Mouse (Mus musculus) limb, embryonic 10.5 days (tissue): Measurements from ENCODE around the gene Iqsec1. TPM values are rescaled to one million over a fixed set of nuclear protein-coding genes. Genes with fewer than 3 reads are reported as not detected.
A peak's percentile ranks its signal among the peaks of the same experiment; 100 is the strongest.

Experiments used
- DNase-seq: peaks from one replicate; pipeline ENCODE4 v3.0.0-alpha.2; 2017; ENCODE audit warnings: low spot score
- H3K27ac ChIP-seq: fragments of 300-500 bp; sonication (generic); 2 replicates; pipeline ENCODE4 v1.5.1; 2016; ENCODE audit warnings: mild to moderate bottlenecking
- H3K27me3 ChIP-seq: fragments of 300-500 bp; sonication (generic); 2 replicates; pipeline ENCODE4 v1.6.1; 2016; ENCODE audit warnings: low read depth, mild to moderate bottlenecking; ENCODE audit not compliant: poor library complexity, severe bottlenecking
- H3K36me3 ChIP-seq: fragments of 300-500 bp; sonication (generic); 2 replicates; pipeline ENCODE4 v1.6.1; 2016; ENCODE audit warnings: mild to moderate bottlenecking, moderate library complexity
- H3K4me1 ChIP-seq: fragments of 300-500 bp; sonication (generic); 2 replicates; pipeline ENCODE4 v1.6.1; 2016
- H3K4me3 ChIP-seq: fragments of 300-500 bp; sonication (generic); 2 replicates; pipeline ENCODE4 v1.5.1; 2016; ENCODE audit warnings: mild to moderate bottlenecking, moderate library complexity
- H3K9me3 ChIP-seq: fragments of 300-500 bp; sonication (generic); replicated peaks from 2 replicates; pipeline ENCODE4 v1.6.1; 2016; ENCODE audit warnings: mild to moderate bottlenecking
- WGBS: fragments of 180-500 bp; shearing (Covaris S2); methylation state at CpG from one replicate; pipeline ENCODE4 v1.1.7; 2016; 5-methylcytosine and 5-hydroxymethylcytosine counted together
- polyA plus RNA-seq: library from polyadenylated mRNA; unstranded; fragments of >200 nt; fragmentation: Nextera tagmentation; extraction: Ambion mirVana; gene quantifications from 2 replicates; pipeline ENCODE4 v1.2.1, GENCODE M21; 2016

The Iqsec1 gene
- polyA plus RNA-seq, 1 experiment from 2014 or later: 6.7 TPM

DNA sequence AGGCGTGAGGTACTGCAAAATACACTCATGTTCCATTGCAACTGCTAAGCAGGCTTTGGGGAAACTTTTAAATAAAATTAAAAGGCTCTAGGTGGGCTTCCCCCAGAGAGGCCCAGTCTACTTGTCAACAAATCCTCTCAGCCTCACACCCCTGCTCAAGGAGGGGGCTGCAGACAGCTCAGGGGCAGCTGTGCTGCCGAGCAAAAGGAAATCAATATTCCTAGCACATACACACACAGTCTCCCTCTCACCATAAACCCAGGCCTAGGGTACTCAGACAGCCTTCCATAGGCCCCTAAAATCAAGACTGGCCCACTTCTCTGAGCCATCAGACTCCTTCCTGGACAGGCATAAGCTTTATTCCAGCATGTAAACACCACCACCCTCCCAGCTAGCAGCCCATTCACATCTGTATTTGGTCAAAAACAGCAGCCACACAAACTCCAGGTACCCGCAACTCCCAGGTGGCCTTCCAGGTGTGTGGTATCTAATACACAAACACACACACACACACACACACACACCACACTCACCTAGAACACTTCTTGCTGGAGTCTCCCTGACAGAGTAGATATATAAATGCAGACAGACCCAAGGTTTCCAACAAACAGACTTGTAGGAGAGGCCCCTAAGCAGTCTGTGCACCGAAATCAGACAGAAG, 273.1 kb downstream of the Iqsec1 start:
- H3K27me3 ChIP-seq: no peaks in the 10 kb centered on the region
- H3K36me3 ChIP-seq: 0 out of 2 replicates have a peak, but pooled peaks cover 2% of the 10 kb centered on the region
- peaks cover 65% of the 10 kb centered on the region for H3K4me1 ChIP-seq
- H3K27ac ChIP-seq: peak overlapping the region; percentile 92
- H3K4me3 ChIP-seq: peak overlapping the region; percentile 71
- WGBS: 57% methylated on average over 4 of the region's 4 CpGs
- no peaks in the 10 kb centered on the region for H3K9me3 ChIP-seq
- DNase-seq: no peak

DNA sequence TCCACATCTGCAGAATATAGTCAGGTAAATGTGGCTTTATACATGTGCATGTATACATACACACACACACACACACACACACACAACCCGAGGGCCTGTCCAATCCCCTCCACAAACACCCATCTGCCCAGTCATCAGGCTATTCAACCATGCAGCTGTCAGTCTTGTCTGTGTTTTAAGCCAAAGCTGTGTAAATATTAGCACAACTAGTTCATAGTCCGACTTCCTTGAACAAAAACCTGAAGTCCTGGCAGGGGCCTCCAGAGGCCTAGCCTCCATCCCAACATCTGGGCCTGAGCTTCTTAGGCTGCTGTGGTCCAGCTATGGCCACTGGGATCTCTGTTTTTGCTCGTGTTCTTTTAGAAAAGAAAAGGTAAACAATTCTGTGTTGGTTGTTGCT, 274.8 kb downstream of the Iqsec1 start:
- 76% methylated on average over 3 of the region's 3 CpGs for WGBS
- no peaks in the 10 kb centered on the region for H3K9me3 ChIP-seq

DNA sequence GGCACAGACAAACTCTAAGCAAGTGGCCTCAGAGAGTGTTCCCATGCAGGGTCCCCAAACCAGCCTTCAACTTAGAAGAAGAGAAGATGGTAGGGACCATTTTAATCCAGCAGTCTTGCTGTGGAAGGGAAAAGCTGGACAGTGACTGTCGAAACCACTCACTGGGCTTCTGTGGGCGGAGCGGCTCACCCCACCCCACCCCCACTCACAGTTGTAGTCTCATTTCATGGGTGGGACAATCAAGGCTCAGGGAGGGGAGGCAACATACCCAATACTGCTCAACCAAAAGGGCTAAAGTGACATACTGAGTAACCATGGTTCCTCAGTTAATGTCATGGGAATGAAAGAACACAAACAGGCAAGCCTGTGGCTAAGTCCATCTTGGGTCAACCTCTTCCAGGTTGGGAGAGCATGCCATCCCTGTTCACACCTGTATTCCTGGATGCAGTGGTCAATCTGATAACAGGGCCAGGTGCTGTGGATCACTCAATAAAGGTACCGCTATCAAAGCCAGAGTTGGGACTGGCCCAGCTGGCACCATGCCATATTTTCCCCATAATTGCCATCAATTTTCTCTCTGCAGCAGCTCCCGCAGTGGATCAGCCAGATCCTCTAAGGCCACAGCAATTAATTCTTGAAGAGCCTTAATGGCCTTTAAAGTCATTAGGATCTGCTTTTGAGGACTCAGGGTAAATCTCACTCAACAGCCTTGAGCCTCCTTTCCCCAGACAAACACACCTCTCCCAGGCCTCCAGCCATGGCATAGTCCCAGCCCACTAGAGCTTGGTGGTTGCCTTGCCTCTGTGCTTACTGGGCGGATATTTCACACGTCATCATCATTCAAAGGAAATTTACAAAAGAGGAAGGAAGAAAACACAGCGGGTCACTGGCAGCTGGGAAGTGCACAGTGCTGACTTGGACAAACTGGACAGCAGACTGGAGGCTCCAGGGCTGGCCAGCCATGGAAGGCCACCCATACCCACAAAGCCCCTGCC, 275.7 kb downstream of the Iqsec1 start:
- peak overlapping the region; percentile 62 for H3K27ac ChIP-seq
- H3K4me3 ChIP-seq: no peak overlapping the region
- H3K9me3 ChIP-seq: no peaks in the 10 kb centered on the region
- WGBS: 76% methylated on average over 8 of the region's 8 CpGs
- H3K4me1 ChIP-seq: peaks cover 64% of the 10 kb centered on the region
- DNase-seq: no peak
- no peaks in the 10 kb centered on the region for H3K27me3 ChIP-seq
- H3K36me3 ChIP-seq: 0 out of 2 replicates have a peak, but pooled peaks cover 2% of the 10 kb centered on the region

More for the DNA sequence above, 274.8 kb downstream of the Iqsec1 start:
- DNase-seq: no peak
- Histone ChIP-seq H3K27me3 (no peaks in the 10 kb centered on the region), H3K27ac (no peak overlapping the region), H3K4me1 (peaks cover 64% of the 10 kb centered on the region), H3K4me3 (no peak overlapping the region), H3K36me3 (0 out of 2 replicates have a peak, but pooled peaks cover 2% of the 10 kb centered on the region)

DNA sequence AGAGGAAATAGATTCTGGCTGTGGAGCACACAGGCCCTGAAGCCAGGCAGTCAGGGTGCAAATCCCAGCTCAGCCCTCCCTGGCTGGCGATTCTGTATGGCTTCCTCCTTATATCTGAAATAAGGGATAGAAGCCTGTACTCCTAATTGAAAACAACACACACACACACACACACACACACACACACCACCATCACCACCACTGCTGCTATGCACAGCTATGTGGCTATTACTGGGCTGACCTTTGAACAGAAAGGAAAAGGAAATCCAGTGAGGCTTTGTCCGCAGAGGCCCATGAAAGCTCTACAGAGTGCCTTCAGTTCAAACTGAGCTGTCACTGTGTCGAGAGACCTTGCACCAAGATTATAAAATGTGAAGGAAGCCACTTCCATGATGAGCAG, 276.4 kb downstream of the Iqsec1 start:
- peaks cover 64% of the 10 kb centered on the region for H3K4me1 ChIP-seq
- H3K27me3 ChIP-seq: no peaks in the 10 kb centered on the region
- 0 out of 2 replicates have a peak, but pooled peaks cover 2% of the 10 kb centered on the region for H3K36me3 ChIP-seq
- WGBS: 74% methylated on average over 3 of the region's 3 CpGs
- no peaks in the 10 kb centered on the region for H3K9me3 ChIP-seq
- H3K27ac ChIP-seq: peak overlapping the region; percentile 62
- no peak for DNase-seq
- no peak overlapping the region for H3K4me3 ChIP-seq

DNA sequence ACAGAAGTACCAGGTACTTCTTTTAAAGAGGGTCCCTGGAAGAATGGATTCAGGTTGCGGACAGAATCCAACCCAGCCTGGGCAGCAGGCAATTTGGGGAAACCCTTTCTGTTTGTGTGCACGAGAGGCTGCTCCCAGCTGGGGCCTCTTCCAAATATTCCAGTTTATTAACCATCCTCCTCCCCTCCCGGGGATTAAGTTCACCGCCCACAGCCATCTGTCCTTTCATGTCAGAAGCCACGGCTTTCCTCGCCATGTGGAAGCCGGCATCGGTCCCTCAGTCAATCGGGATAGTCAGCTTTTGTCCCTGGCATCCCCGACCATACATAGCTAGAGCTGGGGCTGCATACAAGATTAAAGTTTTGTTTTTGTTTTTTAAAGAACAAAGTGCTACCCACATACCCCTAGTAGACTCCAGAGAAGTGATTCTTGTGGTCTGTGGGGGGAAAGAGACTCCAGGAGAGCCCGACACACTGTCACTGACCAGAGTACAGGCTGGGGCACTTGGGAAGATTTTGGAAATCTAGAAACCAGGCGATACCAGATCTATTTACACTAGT, 276.9 kb downstream of the Iqsec1 start:
- H3K27ac ChIP-seq: peak overlapping the region; percentile 62; the same call in 1 of the 2 replicates
- no peaks in the 10 kb centered on the region for H3K9me3 ChIP-seq
- no peaks in the 10 kb centered on the region for H3K27me3 ChIP-seq
- WGBS: 70% methylated on average over 12 of the region's 12 CpGs
- no peak overlapping the region for H3K4me3 ChIP-seq
- H3K36me3 ChIP-seq: 0 out of 2 replicates have a peak, but pooled peaks cover 2% of the 10 kb centered on the region
- DNase-seq: no peak
- H3K4me1 ChIP-seq: peaks cover 61% of the 10 kb centered on the region

DNA sequence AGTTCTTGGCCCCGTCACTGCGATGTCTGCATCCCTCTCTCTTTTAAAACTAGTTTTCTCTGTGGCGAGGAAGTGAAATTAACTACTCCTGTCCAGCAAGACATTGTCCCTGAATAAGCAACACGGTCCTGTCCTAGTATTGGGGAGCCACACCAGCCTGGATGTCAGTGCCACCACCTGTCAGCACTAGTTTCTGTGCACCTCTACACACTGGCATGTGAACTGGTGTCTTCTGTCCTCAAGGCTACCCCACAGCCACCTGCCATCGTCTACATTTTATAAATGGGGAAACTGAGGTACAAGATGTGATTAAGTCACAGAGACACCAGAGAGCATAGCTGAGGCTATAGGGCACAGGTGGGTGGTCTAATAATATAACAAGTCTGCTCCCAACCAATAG, 277.7 kb downstream of the Iqsec1 start:
- WGBS: 90% methylated on average over 5 of the region's 5 CpGs

DNA sequence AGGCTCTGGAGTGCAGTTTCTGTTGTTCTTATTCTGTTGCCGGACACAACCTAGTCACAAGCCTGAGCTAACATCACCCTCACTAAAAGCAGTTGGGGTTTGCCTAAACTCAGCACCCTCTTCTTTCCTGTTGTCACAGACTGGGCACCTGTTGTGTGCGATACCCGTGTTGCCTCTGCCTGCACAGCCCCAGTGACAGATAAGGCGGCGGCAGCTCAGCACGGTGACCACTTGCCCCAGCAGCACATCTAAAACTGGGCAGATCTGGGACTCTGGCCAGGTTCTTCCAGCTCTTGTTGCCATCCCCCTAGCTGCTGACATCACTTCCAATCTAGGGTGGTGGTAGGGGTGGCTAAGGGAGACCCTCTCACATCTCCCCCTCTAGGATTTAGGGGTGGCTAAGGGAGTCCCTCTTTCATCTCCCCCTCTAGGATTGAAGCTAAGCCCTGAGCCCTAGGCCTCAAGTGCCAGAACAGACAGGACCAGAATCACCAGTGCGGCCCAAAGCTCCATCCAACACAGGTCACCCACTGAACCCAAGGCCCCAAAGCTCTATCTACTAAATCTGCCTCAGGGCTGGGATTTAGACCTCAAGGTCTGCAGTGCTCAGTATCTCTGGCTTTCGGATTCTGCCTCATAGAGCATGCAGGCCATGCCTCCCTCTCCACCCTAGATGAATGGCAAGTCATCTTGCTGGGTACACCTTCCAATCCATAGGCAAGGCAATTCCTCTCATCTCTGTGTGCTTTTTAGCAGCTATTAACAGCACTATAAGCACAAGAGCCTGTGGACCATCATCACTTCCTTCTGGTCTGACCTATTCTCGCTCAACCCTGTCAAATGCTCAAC, 278.3 kb downstream of the Iqsec1 start:
- peaks cover 52% of the 10 kb centered on the region for H3K4me1 ChIP-seq
- 0 out of 2 replicates have a peak overlapping the region, but pooled peaks have one; percentile 9 for H3K27ac ChIP-seq
- no peak for DNase-seq

More for the DNA sequence above, 277.7 kb downstream of the Iqsec1 start:
- Histone ChIP-seq H3K27ac (no peak overlapping the region), H3K36me3 (0 out of 2 replicates have a peak, but pooled peaks cover 2% of the 10 kb centered on the region), H3K4me1 (peaks cover 58% of the 10 kb centered on the region), H3K9me3 (no peaks in the 10 kb centered on the region), H3K4me3 (no peak overlapping the region), H3K27me3 (no peaks in the 10 kb centered on the region)
- no peak for DNase-seq

DNA sequence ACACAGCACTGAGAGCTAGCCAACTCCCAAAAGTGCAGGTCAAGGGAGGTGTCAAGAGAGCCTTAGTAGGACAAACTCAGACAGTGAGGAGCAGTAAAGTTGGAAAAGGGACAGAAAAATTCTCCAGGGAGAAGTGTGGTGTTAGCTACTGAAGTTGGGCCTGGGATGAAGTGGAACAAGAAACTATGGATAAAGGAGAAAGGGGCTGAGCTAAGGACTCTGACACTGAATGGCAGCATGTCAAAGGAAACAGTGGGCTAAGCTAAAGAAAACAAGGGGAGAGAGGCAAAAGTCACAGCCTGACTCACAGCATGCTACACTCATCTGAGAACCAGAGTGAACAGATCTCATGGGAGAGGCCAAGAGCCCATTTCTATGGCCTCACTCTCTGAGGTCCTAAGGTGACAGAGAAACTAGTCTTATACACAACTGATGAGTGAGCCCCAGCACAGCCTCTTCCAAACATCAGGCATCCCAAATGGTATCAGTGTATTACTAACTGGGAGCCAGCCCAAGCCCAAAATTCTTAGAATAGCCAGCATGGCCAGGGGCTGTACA, 280.3 kb downstream of the Iqsec1 start:
- Histone ChIP-seq H3K9me3 (no peaks in the 10 kb centered on the region), H3K27ac (no peak overlapping the region), H3K4me3 (no peak overlapping the region), H3K4me1 (peaks cover 57% of the 10 kb centered on the region), H3K36me3 (0 out of 2 replicates have a peak, but pooled peaks cover under 1% of the 10 kb centered on the region), H3K27me3 (no peaks in the 10 kb centered on the region)
- DNase-seq: no peak

More for the DNA sequence above, 278.3 kb downstream of the Iqsec1 start:
- Histone ChIP-seq H3K9me3 (no peaks in the 10 kb centered on the region), H3K27me3 (no peaks in the 10 kb centered on the region), H3K4me3 (no peak overlapping the region), H3K36me3 (0 out of 2 replicates have a peak, but pooled peaks cover 2% of the 10 kb centered on the region)
- 93% methylated on average over 9 of the region's 9 CpGs for WGBS

DNA sequence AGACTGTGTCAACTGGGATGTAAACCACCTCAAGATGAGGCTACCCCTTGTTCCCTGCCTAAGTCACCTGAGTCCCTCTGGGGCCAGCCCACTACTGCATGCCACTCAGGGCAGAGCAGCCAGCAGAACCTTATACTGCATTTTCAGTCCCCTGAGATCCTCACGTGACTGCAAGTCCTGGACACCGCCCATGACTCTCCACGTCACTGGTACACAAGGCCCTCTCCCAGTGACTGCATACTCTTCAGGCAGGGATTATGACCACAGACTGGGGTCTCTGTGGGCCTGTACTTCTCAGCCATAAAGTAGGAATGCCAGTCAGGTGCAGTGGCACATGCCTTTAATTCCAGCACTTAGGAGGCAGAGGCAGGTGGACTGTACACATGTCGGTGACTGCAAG, 281.3 kb downstream of the Iqsec1 start:
- 88% methylated on average over 4 of the region's 4 CpGs for WGBS
- Histone ChIP-seq H3K4me3 (no peak overlapping the region), H3K9me3 (no peaks in the 10 kb centered on the region), H3K4me1 (peaks cover 57% of the 10 kb centered on the region), H3K27me3 (no peaks in the 10 kb centered on the region), H3K36me3 (no peaks in the 10 kb centered on the region), H3K27ac (no peak overlapping the region)
- no peak for DNase-seq

DNA sequence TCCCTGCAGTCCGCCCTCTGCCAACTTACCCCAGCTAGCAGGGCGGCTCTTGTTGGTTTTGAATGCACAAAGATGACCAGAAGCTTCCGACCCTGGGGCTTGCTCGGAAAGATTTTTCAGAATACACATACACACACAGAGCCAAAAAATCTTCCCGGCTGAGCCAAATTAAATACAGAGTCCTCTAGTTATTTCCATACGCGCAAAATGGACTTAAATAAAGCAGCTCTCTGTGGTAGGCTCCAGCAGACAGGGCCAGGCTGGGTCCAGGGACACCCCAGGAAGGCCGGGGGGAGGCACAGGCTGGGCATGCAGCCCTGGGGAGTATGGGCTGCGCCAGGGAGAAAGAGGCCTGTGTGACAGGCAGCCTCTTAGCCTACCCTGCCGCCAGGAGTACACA, 282.0 kb downstream of the Iqsec1 start:
- H3K36me3 ChIP-seq: no peaks in the 10 kb centered on the region
- no peaks in the 10 kb centered on the region for H3K9me3 ChIP-seq
- peak overlapping the region; percentile 56; the same call in 1 of the 2 replicates for H3K27ac ChIP-seq
- H3K27me3 ChIP-seq: no peaks in the 10 kb centered on the region
- peaks cover 57% of the 10 kb centered on the region for H3K4me1 ChIP-seq
- DNase-seq: no peak
- no peak overlapping the region for H3K4me3 ChIP-seq
- WGBS: 91% methylated on average over 10 of the region's 10 CpGs

DNA sequence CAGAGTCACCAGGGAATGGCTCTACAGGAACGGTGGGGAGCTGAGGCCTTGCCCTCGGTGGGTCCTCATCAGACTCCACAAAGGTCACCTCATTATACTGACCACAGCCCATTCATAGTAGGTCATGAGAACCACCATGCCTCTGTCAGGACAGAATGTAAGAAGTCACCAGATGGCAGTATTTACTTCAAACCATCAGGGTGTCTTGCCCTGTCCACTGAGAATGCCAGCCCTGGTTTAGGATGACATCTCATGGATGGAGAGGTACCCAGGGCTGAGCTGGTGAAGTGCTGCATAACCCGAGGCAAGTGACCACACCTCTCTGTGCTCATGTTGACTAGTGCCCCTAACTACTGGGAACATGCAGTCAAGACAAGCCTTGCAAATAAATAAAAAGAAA, 282.7 kb downstream of the Iqsec1 start:
- DNase-seq: no peak
- WGBS: 86% methylated on average over 3 of the region's 3 CpGs
- no peak overlapping the region for H3K27ac ChIP-seq
- no peaks in the 10 kb centered on the region for H3K27me3 ChIP-seq
- H3K4me1 ChIP-seq: peaks cover 55% of the 10 kb centered on the region
- H3K9me3 ChIP-seq: no peaks in the 10 kb centered on the region
- H3K4me3 ChIP-seq: no peak overlapping the region
- no peaks in the 10 kb centered on the region for H3K36me3 ChIP-seq
